Mouse (Mus musculus) hindbrain, embryonic 14.5 days (tissue): ENCODE data around the gene Cdh13. TPM values are rescaled to one million over a fixed set of nuclear protein-coding genes. Genes with fewer than 3 reads are reported as not detected.

Experiments
- ATAC-seq: fragments of 200-750 bp; cut with Nextera tagmentation; 2 replicates; pipeline ENCODE4 v1.8.0; 2017; ENCODE audit warnings: moderate number of reproducible peaks, mild to moderate bottlenecking, moderate TSS enrichment, moderate library complexity; ENCODE audit not compliant: low FRiP score
- DNase-seq: peaks from one replicate; pipeline ENCODE4 v3.0.0-alpha.2; 2015; ENCODE audit warnings: low spot score
- H3K27ac ChIP-seq: fragments of 300-500 bp; sonication (generic); 2 replicates; pipeline ENCODE4 v1.5.1; 2014; ENCODE audit warnings: mild to moderate bottlenecking, moderate library complexity
- H3K27me3 ChIP-seq: fragments of 300-500 bp; sonication (generic); 2 replicates; pipeline ENCODE4 v1.6.1; 2014; ENCODE audit warnings: mild to moderate bottlenecking, low read length, mixed read lengths; ENCODE audit not compliant: control insufficient read depth, insufficient read depth
- H3K36me3 ChIP-seq: fragments of 300-500 bp; sonication (generic); replicated peaks from 2 replicates; pipeline ENCODE4 v1.6.1; 2014; ENCODE audit not compliant: control insufficient read depth, insufficient read depth
- H3K4me1 ChIP-seq: fragments of 300-500 bp; sonication (generic); replicated peaks from 2 replicates; pipeline ENCODE4 v1.6.1; 2014; ENCODE audit warnings: antibody characterized with exemption, low read length, mixed read lengths; ENCODE audit not compliant: control insufficient read depth, insufficient read depth
- H3K4me2 ChIP-seq: fragments of 300-500 bp; sonication (generic); replicated peaks from 2 replicates; pipeline ENCODE4 v1.6.1; 2014; ENCODE audit warnings: mild to moderate bottlenecking, moderate library complexity
- H3K4me3 ChIP-seq: fragments of 300-500 bp; sonication (generic); replicated peaks from 2 replicates; pipeline ENCODE4 v1.5.1; 2014; ENCODE audit warnings: mild to moderate bottlenecking, low read length
- H3K9ac ChIP-seq: fragments of 300-500 bp; sonication (generic); 2 replicates; pipeline ENCODE4 v1.6.1; 2014
- H3K9me3 ChIP-seq: fragments of 300-500 bp; sonication (generic); 2 replicates; pipeline ENCODE4 v1.6.1; 2016; ENCODE audit warnings: low read length; ENCODE audit not compliant: control insufficient read depth
- WGBS: fragments of 180-500 bp; shearing (Covaris S2); extraction: QIAGEN DNeasy Blood & Tissue Kit; methylation state at CpG from one replicate; pipeline ENCODE4 v1.1.7; 2014; 5-methylcytosine and 5-hydroxymethylcytosine counted together
- polyA plus RNA-seq: library from polyadenylated mRNA; unstranded; fragments of >200 nt; fragmentation: Nextera tagmentation; extraction: Ambion mirVana; gene quantifications from 2 replicates; pipeline ENCODE4 v1.2.1, GENCODE M21; 2014

Gene Cdh13
- polyA plus RNA-seq, 1 experiment from 2014 or later = 134 TPM

DNA sequence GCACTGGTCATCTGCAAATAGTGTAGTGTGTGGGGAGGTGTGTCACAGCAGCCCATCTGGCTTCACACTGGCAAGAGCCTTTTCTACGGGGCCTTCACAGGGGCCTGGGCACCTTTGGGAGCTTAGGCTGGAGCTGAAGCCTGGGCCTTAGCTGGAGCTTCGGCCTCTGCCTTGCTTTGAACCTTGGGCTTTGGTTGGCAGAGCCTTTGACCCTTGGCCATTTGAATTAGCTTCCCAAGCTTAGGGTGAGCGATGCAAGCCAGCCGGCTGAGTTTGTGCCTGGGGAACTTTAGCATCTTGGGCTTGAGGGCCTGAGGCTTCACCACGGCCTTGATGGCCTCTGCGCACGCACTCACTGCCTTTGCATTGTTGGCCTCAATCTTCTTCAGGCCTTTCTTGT, 98.1 kb downstream of the Cdh13 start:
- Histone ChIP-seq H3K27ac (no peak overlapping the region), H3K4me3 (no peak overlapping the region), H3K9ac (no peak overlapping the region), H3K27me3 (no peaks in the 10 kb centered on the region), H3K9me3 (no peaks in the 10 kb centered on the region), H3K4me1 (peaks cover 18% of the 10 kb centered on the region), H3K4me2 (no peak overlapping the region), H3K36me3 (no peaks in the 10 kb centered on the region)
- no peak for ATAC-seq
- 92% methylated on average over 7 of the region's 7 CpGs for WGBS
- no peak for DNase-seq

DNA sequence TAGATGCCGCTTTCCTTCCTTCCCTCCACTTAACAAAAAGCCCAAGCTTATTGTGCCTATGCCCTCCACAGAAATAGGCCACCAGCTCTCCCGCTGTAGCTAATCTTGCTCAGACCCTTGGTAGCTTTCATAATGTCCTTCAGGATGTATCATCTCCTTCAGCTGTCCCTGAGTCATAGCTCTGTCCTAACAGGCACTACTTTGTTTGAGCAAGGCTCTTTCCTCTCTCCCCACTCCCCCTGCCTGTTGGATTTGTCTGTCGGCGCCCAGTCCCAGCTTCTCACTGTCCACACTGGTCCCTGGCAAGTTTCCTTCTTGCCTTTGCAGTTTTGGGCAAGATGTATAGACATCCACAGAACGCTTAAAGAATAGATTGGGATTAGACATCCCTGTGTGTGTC, 100.8 kb downstream of the Cdh13 start:
- Histone ChIP-seq H3K27me3 (no peaks in the 10 kb centered on the region), H3K9ac (no peak overlapping the region), H3K27ac (no peak overlapping the region), H3K4me2 (no peak overlapping the region), H3K4me1 (peaks cover 10% of the 10 kb centered on the region), H3K36me3 (no peaks in the 10 kb centered on the region), H3K4me3 (no peak overlapping the region), H3K9me3 (no peaks in the 10 kb centered on the region)
- DNase-seq (no peak), ATAC-seq (no peak)
- 95% methylated on average over 5 of the region's 5 CpGs for WGBS

DNA sequence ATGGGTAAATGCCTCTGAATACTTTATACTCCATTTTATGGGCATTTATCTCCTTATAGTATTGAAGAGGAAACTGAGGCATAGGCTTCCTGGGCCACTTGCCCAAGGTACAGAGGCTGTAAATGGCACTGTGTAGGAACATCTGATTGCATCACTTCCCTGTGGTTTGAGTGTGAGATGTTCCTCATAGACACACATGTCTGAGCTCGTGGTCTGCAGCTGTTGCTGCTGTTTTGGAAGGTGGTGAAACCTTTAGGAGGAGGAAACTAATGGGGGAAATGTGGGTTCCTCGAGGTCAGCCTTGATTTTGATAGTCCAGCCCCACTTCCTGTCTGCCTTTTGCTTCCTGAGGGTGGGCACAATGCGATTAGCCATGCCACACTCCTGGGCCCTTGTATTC, 105.9 kb downstream of the Cdh13 start:
- no peaks in the 10 kb centered on the region for H3K36me3 ChIP-seq
- no peak for ATAC-seq
- H3K27me3 ChIP-seq = no peaks in the 10 kb centered on the region
- no peak overlapping the region for H3K9ac ChIP-seq
- no peaks in the 10 kb centered on the region for H3K9me3 ChIP-seq
- no peaks in the 10 kb centered on the region for H3K4me1 ChIP-seq
- H3K4me2 ChIP-seq = no peak overlapping the region
- no peak for DNase-seq
- WGBS = 71% methylated on average over 3 of the region's 3 CpGs
- no peak overlapping the region for H3K27ac ChIP-seq
- H3K4me3 ChIP-seq = no peak overlapping the region

DNA sequence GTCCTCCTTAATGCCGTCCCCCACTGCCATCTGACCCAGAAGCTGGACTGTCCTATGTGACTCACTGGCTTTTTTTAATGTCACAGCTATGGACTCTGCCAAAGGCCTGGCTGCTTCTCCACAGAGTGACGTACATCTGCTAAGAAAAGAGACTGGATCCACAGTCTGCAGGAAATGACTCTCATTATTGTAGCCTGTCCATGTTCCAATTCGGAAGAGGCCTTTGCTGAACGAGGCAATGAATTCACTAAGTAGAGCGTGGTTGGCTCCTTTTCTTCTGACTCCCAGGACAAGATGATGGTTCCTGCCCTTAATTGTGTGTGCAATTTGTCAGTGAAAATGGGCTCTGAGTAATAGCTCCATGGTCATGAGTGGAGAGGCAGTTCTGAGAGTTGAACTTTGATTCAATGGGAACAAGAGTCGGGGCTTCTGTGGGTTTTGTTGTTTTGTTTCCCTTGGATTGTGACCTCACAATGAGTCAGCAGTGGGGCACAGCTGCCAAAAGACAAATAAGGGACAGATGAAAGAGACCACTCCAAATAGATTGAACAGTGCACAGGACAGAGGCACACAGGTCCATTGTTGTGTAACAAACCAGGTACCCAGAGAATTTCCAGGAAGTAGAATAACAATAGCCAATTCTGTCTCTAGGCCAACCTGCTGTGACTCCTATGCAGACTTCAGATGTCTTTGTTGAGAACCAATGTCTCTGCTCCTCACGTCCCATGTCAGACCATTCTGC, 110.5 kb downstream of the Cdh13 start:
- no peak overlapping the region for H3K9ac ChIP-seq
- no peaks in the 10 kb centered on the region for H3K36me3 ChIP-seq
- WGBS = 53% methylated on average over 7 of the region's 7 CpGs
- H3K4me2 ChIP-seq = no peak overlapping the region
- H3K9me3 ChIP-seq = no peaks in the 10 kb centered on the region
- H3K4me1 ChIP-seq = 0 out of 2 replicates have a peak, but pooled peaks cover 3% of the 10 kb centered on the region
- no peak overlapping the region for H3K27ac ChIP-seq
- no peak overlapping the region for H3K4me3 ChIP-seq
- no peaks in the 10 kb centered on the region for H3K27me3 ChIP-seq
- DNase-seq (no peak), ATAC-seq (no peak)

DNA sequence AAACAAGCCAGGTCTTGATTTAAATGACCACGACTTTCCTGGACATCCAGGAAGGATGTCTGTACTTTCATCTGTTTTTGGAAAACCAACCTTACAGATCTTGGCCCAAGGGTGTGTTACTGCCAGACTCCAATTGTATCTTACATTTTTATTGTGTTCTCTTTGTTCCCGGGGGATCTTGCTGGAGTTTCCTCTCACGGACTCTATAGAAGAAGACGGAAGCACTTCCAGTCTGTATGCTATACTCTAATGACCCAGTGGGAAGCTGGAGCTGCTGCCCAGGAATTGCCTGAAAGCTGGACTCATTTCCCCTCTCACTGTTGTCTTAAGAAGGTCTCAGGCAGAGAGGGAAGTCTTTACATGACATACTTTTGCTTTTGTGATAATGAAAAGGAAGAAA, 111.6 kb downstream of the Cdh13 start:
- 75% methylated on average over 4 of the region's 4 CpGs for WGBS

DNA sequence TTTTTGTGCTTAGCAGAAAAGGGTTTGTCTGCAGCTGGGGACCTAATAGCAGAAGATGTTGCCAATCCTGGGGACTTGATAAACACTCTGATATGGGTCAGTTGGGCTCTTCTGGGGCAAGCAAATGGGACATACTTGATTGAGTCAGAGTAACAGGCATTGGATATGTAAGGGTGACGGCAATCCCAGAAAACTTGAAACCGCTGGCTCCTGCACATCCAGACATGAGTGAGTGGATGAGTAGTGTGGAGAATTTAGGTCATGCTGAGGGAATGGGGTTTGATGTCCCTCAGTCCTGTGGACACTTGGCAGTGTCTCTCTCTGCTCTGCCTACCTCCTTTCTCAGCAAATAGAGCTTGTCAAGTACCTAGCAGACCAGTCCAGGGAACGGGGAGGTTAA, 121.3 kb downstream of the Cdh13 start:
- H3K4me2 ChIP-seq = no peak overlapping the region
- no peaks in the 10 kb centered on the region for H3K9me3 ChIP-seq
- 100% methylated on average over 3 of the region's 3 CpGs for WGBS
- H3K27ac ChIP-seq = no peak overlapping the region
- H3K4me3 ChIP-seq = no peak overlapping the region
- ATAC-seq (no peak), DNase-seq (no peak)
- H3K27me3 ChIP-seq = no peaks in the 10 kb centered on the region
- H3K4me1 ChIP-seq = no peaks in the 10 kb centered on the region
- no peak overlapping the region for H3K9ac ChIP-seq
- no peaks in the 10 kb centered on the region for H3K36me3 ChIP-seq

More for the DNA sequence above, 111.6 kb downstream of the Cdh13 start:
- Histone ChIP-seq H3K4me2 (no peak overlapping the region), H3K4me3 (no peak overlapping the region), H3K9me3 (no peaks in the 10 kb centered on the region), H3K36me3 (no peaks in the 10 kb centered on the region), H3K9ac (no peak overlapping the region), H3K27me3 (no peaks in the 10 kb centered on the region), H3K27ac (no peak overlapping the region), H3K4me1 (0 out of 2 replicates have a peak, but pooled peaks cover 3% of the 10 kb centered on the region)
- DNase-seq (no peak), ATAC-seq (no peak)

DNA sequence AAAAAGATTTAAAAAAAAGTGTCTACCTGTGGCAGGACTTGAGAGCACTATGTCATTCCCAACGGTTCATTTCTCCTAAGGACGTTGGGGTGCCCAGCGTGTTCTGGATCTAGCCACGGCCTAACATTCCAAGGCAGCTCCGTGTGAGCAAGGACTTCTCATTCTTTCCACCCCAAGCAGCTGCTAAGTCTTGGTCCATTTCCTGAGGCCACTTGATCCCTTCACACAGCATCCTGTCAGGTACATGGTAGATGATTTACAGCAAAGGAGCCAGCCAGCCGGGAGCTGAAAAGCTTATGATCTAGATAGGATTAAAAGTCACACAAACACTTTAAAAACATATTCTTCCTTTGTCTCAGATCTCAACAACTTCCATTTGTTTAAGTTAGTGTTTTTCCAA, 123.8 kb downstream of the Cdh13 start:
- Histone ChIP-seq H3K27me3 (no peaks in the 10 kb centered on the region), H3K4me3 (no peak overlapping the region), H3K4me1 (no peaks in the 10 kb centered on the region), H3K27ac (no peak overlapping the region), H3K9ac (no peak overlapping the region), H3K36me3 (no peaks in the 10 kb centered on the region), H3K4me2 (no peak overlapping the region), H3K9me3 (no peaks in the 10 kb centered on the region)
- ATAC-seq (no peak), DNase-seq (no peak)
- WGBS = 85% methylated on average over 6 of the region's 6 CpGs

DNA sequence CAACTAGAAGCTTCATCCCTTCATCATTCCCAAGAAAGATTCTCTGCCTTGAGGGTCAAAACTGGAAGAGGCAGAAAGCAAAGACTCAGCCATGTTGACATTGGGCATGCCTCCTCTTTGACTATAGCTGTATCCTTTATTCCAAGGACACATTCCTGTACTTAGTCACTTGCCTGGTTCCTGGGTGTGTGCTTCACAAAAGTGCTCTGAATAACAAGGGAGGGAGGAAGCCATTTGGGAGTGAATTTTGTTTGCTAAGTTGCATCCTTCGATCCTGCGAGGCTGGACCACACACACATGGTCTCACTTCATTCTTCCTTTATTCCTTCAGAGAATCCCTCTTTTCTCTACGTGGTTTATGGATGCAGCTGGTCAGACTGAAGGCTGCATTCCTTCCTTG, 125.9 kb downstream of the Cdh13 start:
- WGBS = 86% methylated on average over 3 of the region's 3 CpGs
- Histone ChIP-seq H3K36me3 (no peaks in the 10 kb centered on the region), H3K27me3 (no peaks in the 10 kb centered on the region), H3K4me3 (no peak overlapping the region), H3K27ac (no peak overlapping the region), H3K9ac (no peak overlapping the region), H3K9me3 (no peaks in the 10 kb centered on the region), H3K4me2 (no peak overlapping the region), H3K4me1 (no peaks in the 10 kb centered on the region)
- no peak for ATAC-seq
- no peak for DNase-seq

DNA sequence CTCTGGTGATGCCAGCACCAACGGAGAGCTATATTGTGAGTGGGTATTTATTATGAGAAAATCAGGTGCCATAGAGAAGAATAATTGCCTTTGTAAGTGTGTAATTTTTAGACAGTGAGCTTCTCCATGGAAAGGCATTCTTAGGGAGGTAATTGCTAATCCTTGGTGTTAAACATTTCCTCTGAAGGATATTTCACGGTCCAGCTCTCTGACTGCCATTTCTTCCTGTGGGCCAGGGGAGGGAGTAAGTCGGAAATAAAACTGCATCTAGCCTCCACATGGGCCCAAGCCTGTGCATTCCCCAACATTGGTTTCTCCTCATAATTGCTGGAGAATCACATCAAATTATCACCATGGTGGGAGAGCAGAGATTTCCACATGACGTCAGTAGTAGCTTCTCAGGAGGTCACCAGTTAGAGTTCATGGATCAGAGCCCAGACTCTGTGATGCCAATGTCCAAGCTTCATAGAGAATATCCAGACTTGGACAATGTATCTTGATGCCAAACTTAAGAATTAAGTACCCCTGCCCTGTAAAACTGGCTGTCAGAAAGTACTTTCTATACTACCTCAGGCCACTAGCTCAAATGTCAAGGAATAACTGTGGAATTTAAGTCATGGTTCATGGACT, 126.9 kb downstream of the Cdh13 start:
- WGBS = 77% methylated on average over 4 of the region's 4 CpGs
- H3K9me3 ChIP-seq = no peaks in the 10 kb centered on the region

More for the DNA sequence above, 126.9 kb downstream of the Cdh13 start:
- no peak for ATAC-seq
- H3K4me3 ChIP-seq = no peak overlapping the region
- no peaks in the 10 kb centered on the region for H3K4me1 ChIP-seq
- no peak overlapping the region for H3K4me2 ChIP-seq
- H3K27me3 ChIP-seq = no peaks in the 10 kb centered on the region
- no peak overlapping the region for H3K27ac ChIP-seq
- DNase-seq = no peak
- no peak overlapping the region for H3K9ac ChIP-seq
- no peaks in the 10 kb centered on the region for H3K36me3 ChIP-seq
